Mouse (Mus musculus): ENCODE results near the gene Acadvl.
A peak's percentile ranks its signal among the peaks of the same experiment; 100 is the strongest.
"Not testable (repeated sequence)": the region's sequence is repeated elsewhere in the genome, so short reads cannot be mapped to it uniquely, and the experiment has no call there.

Acadvl gene

DNA sequence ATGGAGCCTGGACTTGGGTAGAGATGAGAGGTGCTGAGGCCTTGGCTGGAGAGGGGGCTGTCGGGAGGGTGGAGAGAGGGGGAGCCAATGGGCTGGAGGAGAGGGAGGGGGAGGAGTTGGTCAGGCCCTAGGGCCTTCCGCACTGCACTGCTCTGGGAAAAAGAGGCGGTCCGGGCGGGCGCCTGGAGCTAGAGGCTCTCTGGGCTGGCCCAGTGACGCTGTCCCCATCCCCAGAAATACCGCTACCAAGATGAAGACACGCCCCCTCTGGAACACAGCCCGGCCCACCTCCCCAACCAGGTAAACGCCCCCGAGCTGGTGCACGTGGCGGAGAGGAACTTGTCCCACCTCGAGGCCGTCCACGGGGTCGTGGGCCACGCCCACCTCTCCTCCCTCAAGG, 11.5 kb upstream of the Acadvl start:
- DNase-seq = no peak

DNA sequence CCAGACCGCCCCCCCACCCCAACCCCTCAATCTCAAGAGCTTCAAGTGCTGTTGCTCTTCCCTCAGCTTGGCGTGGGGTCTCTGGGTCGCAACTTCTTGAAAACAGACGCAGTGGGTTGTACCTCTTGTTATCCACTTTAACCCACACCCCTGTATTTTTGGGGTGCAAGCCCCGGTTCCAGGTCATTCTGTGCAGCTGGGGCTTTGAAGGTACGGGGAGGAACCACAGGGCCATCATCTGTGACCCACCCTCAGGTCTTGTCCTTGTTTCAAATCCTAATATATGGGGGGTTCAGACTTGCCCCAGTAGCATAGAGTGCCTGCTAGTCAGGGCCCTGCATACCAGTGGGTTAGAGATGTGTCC, 8.9 kb upstream of the Acadvl start:
- DNase-seq = no peak

DNA sequence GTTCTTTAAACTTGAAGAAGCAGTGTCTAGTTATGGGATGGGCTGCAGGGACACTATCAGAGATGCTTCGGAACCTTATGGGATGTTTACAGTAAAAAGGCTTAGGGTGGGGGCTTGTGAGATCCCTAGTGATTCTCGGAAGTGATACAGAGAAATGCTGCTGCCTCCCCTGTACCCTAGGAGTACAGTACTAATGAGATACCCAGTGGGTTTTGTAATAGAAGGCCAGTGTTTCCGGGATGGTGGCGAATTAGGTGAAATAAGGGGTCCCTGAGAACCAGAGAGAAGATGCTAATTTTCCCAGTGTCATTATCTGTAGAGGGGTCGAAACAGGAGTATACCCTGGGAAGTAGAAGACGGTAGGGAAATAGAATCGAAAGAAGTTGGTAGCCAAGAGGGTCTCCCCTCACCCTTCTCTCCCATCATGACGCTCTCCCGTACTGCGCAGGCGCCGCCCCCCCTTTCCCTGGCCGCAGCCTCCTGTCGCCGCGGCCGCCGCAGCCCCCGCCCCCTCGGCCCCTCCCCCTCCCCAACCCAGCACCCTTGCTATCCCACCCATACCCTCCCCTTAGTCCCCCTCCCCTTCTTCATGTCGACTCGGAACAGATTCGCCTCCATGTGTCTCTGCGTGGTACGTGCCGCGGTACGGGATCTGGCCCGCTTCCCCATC, 8.4 kb upstream of the Acadvl start:
- peak; percentile 52 for DNase-seq

- peak; percentile 95 for DNase-seq
These were observed 6.3 kb upstream of the Acadvl start for GRCm38 (mm10) chr11:70021264-70022132.

- DNase-seq = peak; percentile 81
These were observed 5.6 kb upstream of the Acadvl start for GRCm38 (mm10) chr11:70020731-70021263.

DNA sequence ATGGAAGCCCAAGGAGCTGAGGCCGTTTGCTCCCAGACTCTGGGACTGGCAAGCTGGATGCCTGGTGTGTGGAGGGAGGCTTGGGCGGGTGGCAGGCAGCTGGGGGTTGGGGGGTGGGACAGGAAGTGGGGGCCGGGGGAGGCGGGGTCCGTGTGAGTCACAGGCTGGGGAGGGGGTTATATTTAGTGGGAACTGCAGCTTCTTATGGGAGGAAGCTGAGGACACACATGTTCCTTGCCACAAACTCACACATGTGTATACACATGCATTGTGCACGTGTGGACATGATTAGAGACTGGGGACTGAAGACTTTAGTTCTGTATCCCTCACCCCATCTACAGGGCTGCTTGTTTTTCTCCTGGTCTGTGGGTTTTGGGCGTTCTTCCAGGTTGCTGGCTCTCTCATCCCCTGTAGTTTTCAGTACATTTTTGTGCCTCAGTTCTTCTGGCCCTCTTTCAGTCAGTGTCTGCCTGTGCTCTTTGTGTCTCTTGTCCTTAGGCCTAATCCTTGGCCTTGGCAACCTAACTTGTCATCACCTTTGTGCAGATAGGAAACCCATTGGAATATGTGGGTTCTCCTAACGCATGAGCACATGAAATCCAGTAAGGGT, 4.9 kb upstream of the Acadvl start:
- peak; percentile 81 for DNase-seq

GRCm38 (mm10) chr11:70019495-70020021, 4.3 kb upstream of the Acadvl start:
- no peak for DNase-seq

DNA sequence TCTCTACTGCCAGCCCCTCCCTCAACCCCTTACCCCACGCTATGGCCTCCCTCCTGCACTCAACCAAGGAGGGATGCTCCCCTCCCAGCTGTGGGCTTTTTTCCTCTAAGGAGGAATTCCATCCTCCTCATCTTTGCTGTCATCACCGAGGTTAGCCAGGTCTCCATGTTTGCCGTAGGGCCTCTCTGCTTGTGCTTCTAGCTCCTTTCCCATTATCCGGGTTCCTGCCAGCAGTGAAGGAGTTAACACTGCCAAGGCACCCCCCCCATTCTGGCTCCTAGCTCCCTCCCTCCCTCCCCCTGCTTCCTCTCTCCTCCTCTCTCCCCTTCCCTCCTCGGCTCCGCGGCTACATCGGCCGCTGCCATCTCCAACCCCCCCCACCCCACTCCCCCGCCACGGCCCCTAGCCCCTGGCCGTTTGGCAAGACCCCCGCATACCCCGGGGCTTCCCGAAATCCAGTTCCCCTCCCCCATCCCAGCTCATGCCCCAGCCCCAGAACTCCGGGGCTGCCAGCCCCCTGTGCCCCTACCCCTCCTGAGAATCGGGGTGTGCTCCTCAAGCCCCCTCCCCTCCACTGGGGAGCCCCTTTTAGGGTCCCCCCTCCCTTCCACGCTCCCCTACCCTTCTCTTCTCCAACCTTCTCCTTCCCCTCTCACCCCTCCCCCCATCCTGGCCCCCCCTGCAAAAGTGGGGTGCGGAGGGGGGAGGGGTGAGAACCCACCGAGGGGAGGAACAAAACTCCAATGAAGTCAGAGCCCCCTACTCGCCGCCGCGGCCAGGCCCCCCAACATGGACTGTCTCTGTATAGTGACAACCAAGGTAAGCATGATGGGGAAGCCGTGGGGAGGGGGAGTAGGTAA, 3.1 kb upstream of the Acadvl start:
- peak; percentile 68 for DNase-seq

DNA sequence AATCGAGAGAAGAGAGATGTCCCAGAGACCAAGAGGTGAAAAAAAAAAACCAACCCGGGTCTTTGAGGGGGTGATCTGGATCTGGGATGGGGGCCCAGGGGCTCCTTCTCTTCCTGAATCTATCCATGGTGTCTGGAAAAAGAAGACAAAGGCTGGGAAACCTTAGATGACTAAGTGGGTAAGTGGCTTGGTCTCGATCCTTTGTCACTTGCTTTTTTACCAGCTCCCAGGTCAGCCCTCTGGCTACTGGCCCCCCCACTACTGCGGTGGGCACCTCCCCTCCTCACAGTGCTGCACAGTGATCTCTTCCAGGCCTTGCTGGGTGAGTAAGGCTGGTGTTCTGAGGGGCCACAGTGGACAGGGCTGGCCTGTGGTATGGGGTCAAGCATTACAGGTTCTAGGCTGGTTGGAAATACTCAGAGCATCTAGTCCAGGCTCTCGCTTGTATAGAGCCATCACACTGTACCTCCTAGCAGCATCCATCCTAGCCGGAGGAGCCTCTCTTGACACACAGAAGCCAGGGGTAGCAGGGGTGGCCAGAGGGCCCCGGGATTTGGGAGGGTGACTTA, 2.1 kb upstream of the Acadvl start:
- no peak for DNase-seq

GRCm38 (mm10) chr11:70016669-70017068, 1.5 kb upstream of the Acadvl start, which contains the start of gene Dlg4:
Dlg4 (plus strand) TSS chr11:70016942.
- no peak for DNase-seq

DNA sequence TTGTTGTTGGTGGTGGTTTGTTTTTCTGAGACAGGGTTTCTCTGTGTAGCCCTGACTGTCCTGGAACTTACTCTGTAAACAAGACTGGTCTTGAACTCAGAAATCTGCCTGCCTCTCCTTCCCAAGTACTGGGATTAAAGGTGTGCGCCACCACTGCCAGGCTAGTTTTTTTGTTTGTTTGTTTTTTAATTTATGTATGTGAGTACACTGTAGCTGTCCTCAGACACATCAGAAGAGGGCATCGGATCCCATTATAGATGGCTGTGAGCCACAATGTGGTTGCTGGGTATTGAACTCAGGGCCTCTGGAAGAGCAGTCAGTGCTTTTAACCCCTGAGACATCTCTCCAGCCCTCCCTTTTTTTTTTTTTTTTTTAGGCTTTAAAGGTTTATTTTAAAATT, 966 bp upstream of the Acadvl start:
- not testable (repeated sequence) for DNase-seq

GRCm38 (mm10) chr11:70015677-70016076, 466 bp upstream of the Acadvl start:
- DNase-seq = no peak

DNA sequence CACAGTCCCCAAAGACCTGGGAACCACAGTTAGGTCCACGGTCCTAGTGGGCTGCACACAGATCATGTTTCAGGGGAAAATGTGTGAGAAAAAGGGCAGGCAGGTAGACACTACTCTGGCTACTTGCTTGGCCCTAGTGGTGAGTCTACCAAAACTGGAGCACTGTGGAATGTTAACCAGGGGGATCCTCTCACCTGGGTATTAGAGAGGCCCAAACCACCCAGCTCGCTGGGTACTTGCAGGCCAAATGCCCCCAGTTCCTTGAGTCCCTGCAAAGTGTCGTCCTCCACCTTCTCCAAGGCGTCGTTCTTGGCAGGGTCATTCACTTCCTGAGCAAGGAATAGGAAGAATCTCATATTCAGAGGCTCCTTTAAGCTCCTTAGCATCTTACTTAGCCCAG, 1.2 kb downstream of the Acadvl start:
- DNase-seq = no peak

DNA sequence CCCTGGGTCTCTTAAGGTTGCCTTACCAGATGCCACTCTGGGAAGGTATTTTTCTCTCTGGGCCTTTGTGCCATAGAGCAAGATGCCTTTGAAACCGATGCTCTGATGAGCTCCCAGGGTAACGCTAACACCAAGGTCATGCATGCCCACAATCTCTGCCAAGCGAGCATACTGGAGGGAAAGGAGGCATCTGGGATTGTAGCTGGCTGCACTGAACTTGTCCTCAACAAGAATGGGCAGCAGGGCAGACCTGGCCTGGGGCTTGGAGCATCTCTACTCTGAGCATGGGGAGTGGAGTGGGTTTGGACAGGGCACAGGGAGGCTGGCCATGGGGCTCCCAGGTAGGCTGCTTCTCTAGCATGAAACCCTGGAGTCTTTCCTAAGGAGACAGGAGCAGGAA, 1.8 kb downstream of the Acadvl start:
- no peak for DNase-seq

GRCm38 (mm10) chr11:70012931-70013330, 2.3 kb downstream of the Acadvl start:
- no peak for DNase-seq

- no peak for DNase-seq
These were observed 4.2 kb downstream of the Acadvl start for GRCm38 (mm10) chr11:70010961-70011360.

DNA sequence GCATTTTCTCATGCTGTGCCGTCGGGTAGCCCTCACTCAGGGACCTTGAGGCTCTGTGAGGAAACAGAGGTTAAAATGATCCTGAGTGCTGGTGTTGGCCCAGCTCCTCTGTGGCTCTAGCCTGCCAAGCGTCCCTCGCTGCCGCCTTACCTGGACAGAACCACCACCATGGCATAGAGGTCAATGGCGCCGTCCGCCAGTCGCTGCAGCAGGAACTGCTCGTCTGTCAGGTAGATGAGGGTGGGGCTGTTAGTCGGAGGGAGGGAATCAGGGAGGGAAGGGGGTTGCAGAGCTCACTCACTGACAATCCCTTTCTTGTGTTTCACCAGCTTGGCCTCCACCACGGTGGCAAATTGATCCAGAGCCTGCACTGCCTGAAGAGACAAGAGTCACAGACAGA, 4.7 kb downstream of the Acadvl start:
- DNase-seq = no peak

DNA sequence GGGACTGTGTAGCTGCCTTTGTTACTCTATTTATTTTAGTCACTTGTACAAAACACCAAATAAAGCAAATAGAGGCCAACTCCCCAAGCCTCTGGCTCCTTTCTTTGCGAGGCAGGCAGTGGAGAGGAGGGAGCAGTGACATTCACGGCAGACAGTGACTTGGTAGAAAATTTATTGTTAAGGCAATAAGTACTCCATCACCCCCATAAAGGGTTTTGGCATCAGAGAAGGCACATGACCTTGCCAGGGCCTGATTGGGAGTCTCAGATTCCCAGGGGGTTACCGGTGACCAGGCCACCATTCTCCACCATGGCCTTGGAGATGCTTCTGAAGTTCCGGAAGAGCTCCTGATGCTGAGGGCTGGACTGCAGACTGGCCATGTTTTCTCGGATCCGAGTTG, 5.2 kb downstream of the Acadvl start:
- DNase-seq = no peak

- DNase-seq = peak; percentile 58
These were observed 9.7 kb downstream of the Acadvl start for GRCm38 (mm10) chr11:70005521-70005920.

DNA sequence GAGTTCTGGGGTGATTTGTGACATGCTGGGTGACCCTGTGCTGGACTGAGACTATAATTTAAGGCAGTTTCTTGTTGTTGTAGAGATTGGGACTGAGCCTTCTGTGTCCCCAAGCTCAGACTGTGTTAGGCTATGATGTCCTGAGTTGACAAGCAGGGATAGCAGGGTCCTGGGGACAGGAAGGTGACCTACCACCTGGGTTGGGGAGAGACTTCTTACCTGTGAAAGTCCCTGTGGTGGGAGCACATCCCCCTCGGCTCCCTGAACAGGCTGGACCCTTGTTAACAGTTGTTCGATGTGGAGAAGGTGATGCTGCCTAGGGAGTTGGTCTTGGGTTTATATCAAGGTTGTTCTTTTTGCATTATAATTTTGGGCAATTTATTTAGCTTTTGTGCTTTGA, 12.7 kb downstream of the Acadvl start:
- no peak for DNase-seq

- DNase-seq = peak; percentile 76
These were observed 13.3 kb downstream of the Acadvl start for GRCm38 (mm10) chr11:70001865-70002264.

DNA sequence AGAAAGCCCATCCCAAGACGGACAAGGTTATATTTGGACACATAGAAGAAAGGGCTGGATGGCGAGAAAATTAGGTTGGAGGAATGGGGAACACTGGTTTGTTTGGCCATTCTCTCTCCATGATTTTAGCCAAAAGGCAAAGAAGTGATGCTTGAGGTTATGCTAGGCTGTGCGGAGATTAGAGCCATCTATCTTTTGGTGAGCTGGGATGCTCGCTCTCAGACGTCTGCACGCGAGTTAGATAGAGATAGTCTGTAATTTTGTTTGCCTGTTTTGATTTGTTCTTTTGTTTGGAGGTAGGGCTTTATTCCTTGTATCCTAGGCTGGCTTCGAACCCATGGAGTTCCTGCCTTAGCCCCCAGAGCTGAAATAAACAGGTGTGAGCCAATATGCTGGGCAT, 14.1 kb downstream of the Acadvl start:
- no peak for DNase-seq
